Mouse (Mus musculus): ENCODE results near the gene 1700007K13Rik. TPM values are rescaled to one million over a fixed set of nuclear protein-coding genes. Genes with fewer than 3 reads are reported as not detected.

The 1700007K13Rik gene
- 0.38 TPM in 1 of 2 replicates, not detected in the other for polyA plus RNA-seq (2012)

DNA sequence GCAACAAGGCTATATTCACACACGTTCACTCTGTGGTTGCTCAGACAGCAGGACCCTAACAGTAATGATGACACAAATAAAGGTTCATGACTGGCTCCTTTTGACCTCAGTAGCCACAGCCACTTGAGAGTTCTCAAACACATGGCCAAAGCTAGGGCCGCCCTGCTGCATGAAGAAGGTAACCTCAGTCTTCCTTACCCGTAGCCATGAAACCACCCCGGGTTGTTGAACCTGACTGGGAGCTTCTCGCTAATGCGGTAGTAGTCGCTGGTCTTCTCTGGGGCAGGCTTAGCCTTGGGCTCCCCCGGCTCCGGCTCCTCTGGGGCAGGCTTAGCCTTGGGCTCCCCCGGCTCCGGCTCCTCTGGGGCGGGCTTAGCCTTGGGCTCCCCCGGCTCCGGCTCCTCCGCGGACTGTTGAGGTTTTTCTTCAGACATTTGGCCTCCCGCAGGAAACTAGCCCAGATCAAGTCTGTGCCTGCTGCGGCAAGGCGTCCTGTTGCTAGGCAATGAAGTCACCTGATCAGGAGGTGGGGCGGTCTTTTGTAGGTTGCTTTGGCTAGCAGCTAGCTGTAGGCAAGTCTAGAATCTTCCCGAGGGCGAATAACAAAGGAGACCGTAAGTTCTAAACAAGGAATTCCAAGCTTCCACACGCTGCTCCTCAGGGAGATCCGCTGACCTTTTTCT is at the start of gene 1700007K13Rik:
Gene 1700007K13Rik (minus strand): TSS at position 497 of the 683 bp plus-strand sequence.

GRCm38 (mm10) chr2:28512798-28513401 is 46.8 kb upstream of the 1700007K13Rik start, which contains the start of gene Ralgds:
TSS of gene Ralgds (plus strand) at chr2:28513125.

GRCm38 (mm10) chr2:28505795-28506194 is 39.7 kb upstream of the 1700007K13Rik start, which contains the start of gene Gm10134:
TSS of gene Gm10134 (plus strand) at chr2:28506095.

GRCm38 (mm10) chr2:28496671-28497070 is 30.5 kb upstream of the 1700007K13Rik start, which contains the start of gene Gbgt1:
TSS of gene Gbgt1 (plus strand) at chr2:28496891.

GRCm38 (mm10) chr2:28467860-28468485 is 1.8 kb upstream of the 1700007K13Rik start, which contains the start of gene Mrps2:
TSS of gene Mrps2 (plus strand) at chr2:28468066.

GRCm38 (mm10) chr2:28446515-28447314 is 19.4 kb downstream of the 1700007K13Rik start, which contains the start of gene Ppp1r26:
TSS of gene Ppp1r26 (plus strand) at chr2:28446800.

Other genes with a start within 250 kb of the 1700007K13Rik start
- 1.3 and 2.3 TPM in 2 replicates for gene Ppp1r26, start 19.5 kb downstream of the 1700007K13Rik start, polyA plus RNA-seq (2012)
- 34.9 and 39.3 TPM in 2 replicates for gene Mrps2, start 1.7 kb upstream of the 1700007K13Rik start, polyA plus RNA-seq (2012)
- not detected in 2 replicates for gene Gbgt1, start 30.6 kb upstream of the 1700007K13Rik start, polyA plus RNA-seq (2012)
- gene Gm10134, start 39.8 kb upstream of the 1700007K13Rik start, polyA plus RNA-seq (2012), result not detected in 2 replicates
- gene Ralgds, start 46.8 kb upstream of the 1700007K13Rik start, polyA plus RNA-seq (2012), result 10.8 and 16.0 TPM in 2 replicates
- 0.12 TPM in 1 of 2 replicates, not detected in the other for gene Cel, start 97.1 kb upstream of the 1700007K13Rik start, polyA plus RNA-seq (2012)
- 18.7 and 24.3 TPM in 2 replicates for gene Gtf3c5, start 117.4 kb upstream of the 1700007K13Rik start, polyA plus RNA-seq (2012)
- gene Gfi1b, start 155.7 kb upstream of the 1700007K13Rik start, polyA plus RNA-seq (2012), result 76.4 and 100 TPM in 2 replicates
- 2.4 and 4.5 TPM in 2 replicates for gene Tsc1, start 174.9 kb upstream of the 1700007K13Rik start, polyA plus RNA-seq (2012)
- 0.21 and 0.43 TPM in 2 replicates for gene Spaca9, start 233.4 kb upstream of the 1700007K13Rik start, polyA plus RNA-seq (2012)
- gene Ak8, start 233.8 kb upstream of the 1700007K13Rik start, polyA plus RNA-seq (2012), result 0.23 and 0.36 TPM in 2 replicates

Data from megakaryocyte-erythroid progenitor cell, adult 5 weeks (primary cell).